Mouse (Mus musculus): ENCODE results near the gene Fam43a.

The Fam43a gene

GRCm38 (mm10) chr16:30599491-30600268 lies at the start of gene Fam43a:
TSS of gene Fam43a (plus strand) at chr16:30599723.
- DNase-seq (ENCODE audit: low spot score in 2 of 2): peak; percentile 82 to 90

DNA sequence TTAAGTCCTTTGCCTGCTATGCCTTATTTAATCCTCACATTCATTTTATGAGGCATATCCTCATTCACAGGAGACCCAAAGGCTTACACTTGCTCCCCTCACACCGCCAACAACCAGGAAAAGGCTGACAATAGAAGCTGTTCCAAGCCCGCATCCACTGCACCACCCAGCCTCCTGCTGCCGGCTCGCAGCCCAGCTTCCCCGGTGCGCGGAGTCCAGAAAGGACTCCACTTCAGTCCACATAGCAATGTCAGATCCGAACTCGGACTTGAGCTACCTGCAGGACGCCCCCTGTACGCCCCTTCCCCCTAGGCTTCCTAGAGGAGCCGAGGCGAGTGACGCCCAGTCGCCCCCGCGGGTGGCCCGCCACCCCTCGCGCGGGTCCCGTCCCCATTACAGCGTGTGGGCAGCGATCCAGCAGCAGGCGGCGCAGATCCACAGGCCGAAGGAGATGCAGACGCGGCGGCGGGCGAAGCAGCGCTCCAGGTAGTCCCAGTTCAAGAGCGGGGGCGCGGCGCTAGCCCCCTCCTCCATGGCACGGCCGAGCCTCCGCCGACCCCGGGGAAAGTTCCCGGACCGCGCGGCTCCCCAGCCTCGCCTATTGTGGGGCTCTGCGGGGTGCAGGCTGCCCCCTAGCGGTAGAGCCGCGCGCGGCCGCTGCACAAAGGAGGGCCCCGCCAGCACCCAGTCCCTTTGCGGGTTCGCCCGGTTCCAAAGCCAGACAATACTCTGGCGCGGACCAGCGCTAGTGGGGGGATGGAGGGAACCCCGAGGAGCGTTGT lies 49.4 kb upstream of the Fam43a start:
- DNase-seq (ENCODE audit: low spot score in 2 of 2): peak; percentile 48 to 63

- no peak for DNase-seq (ENCODE audit: low spot score in 2 of 2)
Measured at GRCm38 (mm10) chr16:30550748-30551192, 48.8 kb upstream of the Fam43a start, which contains the start of gene Tmem44. TSS of gene Tmem44 (minus strand) at chr16:30550842.

GRCm38 (mm10) chr16:30552621-30553338 lies 46.7 kb upstream of the Fam43a start:
- no peak for DNase-seq (ENCODE audit: low spot score in 2 of 2)

GRCm38 (mm10) chr16:30554109-30554508 lies 45.4 kb upstream of the Fam43a start:
- DNase-seq (ENCODE audit: low spot score in 2 of 2): no peak

DNA sequence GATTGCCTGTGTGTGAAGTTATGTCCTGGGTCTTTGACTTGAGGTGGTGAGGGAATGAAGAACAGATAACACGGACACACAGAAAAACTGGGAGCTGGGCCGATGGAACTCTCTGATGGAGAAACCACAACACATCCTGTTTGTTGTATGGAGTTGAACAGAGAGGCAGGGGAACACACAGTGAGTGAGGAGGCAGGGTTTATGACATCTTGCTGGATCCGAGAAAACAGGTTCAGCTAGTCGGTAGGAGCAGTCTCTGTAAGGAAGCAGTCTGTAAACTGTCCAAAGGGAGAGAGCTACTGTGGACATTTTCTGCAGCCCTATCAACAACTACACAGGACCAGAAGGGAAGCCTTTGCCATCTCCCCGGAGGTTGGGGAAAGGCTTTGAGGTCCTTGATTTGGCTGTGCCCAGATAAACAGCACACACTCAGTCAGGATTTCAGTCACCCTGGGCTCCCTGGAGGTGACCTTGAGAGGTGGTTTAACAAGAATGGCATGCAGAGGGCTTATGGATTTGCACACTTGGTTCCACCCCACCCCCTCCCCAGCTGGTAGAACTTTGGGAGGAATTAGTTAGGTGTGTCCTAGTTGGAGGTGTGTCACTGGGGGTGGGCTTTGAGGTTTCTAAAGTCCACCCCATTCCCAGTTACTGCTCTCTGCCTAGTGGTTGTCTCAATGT lies 40.1 kb upstream of the Fam43a start:
- DNase-seq (ENCODE audit: low spot score in 2 of 2): no peak

GRCm38 (mm10) chr16:30560601-30561000 lies 38.9 kb upstream of the Fam43a start:
- no peak for DNase-seq (ENCODE audit: low spot score in 2 of 2)

DNA sequence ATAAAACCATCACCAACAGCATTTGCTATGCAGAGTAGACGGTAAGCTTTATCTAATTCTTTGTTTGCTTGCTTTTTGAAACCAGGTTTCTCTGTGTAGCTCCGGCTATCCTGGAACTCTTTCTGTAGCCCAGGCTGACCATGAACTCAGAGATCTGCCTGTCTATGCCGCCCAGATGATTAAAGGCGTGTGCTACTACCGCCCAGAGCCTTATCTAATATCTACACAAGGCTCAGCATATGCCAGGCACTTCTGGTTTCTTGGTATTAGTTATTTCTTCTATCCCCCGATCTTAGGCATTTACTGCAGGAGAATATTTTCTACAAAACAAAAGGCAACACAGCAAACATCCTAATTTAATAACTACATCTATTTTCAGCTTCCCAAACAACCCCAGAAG lies 33.9 kb upstream of the Fam43a start:
- DNase-seq (ENCODE audit: low spot score in 2 of 2): no peak

DNA sequence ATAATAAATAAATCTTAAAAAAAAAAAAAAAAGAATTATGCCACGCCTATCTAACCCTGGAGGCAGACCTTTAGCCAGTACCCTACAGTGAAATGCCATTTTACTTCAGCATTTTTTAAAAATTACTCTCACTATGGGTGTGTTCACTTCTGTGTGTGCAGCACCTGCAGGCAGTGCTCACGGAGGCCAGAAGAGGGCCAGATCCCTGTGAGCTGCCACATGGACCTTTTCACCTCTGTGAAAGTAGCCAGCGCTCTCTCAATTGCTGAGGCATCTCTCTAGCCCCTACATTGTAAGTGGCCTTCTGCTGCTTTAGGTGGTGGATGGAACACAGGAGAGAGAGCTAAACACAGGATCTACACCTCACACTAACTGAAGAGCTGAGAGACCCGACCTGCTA lies 29.4 kb upstream of the Fam43a start:
- no peak for DNase-seq (ENCODE audit: low spot score in 2 of 2)

DNA sequence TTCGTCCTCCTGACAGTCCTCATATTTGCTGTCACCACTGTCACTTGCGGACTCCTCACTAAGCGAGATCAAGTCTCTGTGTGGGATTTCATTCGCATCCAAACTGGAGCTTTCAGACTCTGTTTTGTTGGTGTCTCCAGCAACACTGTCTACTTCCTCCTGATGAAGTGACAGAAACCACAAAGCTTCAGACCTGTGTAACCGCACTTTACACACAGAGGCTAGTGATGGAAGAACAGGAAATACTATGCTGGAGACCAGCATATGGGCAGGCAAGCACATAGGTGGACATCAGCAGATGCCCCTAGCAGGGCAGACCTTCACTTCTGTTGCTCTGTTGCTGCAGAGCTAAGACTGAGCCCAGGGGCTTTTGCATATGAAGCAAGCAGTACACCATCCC lies 28.1 kb upstream of the Fam43a start:
- no peak for DNase-seq (ENCODE audit: low spot score in 2 of 2)

DNA sequence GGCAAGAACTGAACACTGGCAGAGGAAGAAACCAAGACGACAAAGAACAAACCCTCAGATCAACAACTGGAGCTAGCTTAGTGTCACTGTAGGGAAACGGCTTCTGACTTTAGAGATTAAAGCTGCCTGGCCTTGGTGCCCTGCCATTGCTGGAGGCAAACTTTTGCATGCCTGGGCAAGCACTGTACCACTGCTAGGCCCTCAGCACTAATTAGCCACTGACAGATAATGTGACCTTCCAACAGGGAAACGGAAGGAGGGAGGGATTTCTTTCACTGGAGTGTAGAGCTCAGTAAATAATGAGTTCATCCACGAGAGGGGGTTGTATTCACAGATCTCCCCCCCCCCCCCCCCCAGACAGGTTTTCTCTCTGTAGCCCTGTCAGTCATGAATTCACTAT lies 27.3 kb upstream of the Fam43a start:
- DNase-seq (ENCODE audit: low spot score in 2 of 2): no peak

GRCm38 (mm10) chr16:30575815-30576214 lies 23.7 kb upstream of the Fam43a start:
- DNase-seq (ENCODE audit: low spot score in 2 of 2): no peak

DNA sequence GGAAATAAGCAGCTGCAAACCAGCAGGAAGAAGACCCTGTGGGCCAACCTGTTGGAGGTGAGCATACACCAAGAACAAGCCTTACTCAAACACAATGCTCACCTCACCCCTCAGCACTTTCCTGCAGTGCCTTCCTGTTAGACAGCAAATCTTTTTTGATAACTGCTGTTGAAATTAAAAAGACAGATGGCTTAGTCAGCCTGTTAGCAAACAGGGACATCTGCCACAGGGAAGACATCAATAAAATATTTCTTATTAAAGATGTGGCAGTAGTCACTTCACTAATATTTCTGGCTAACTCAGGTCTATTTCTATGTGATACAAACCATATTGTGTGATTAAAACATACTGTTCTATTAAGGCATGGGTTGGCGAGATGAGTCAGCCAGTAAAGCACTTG lies 23.1 kb upstream of the Fam43a start:
- DNase-seq (ENCODE audit: low spot score in 2 of 2): no peak

DNA sequence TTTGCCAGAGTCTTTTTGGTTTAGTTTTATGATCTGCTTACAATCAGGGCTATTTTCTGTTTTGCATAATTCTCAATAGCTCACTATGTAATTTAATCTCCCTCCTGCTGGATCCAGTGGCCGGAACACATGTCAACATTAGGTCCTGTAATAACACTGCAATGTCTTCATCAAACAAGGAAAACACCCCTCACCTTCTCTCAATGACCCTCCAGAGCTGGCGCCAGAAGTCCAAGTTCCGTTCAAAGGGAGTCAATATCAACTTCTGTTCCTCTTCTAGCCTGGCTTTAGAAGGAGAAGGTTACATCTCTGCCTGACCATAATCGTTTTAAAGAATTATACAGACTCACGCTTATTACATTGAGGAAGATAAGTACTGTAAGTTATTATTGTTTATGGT lies 18.8 kb upstream of the Fam43a start:
- DNase-seq (ENCODE audit: low spot score in 2 of 2): no peak

- DNase-seq (ENCODE audit: low spot score in 2 of 2): no peak
Measured at GRCm38 (mm10) chr16:30586935-30587493, 12.5 kb upstream of the Fam43a start.

- peak; percentile 87 to 88 for DNase-seq (ENCODE audit: low spot score in 2 of 2)
Measured at GRCm38 (mm10) chr16:30587494-30588327, 11.8 kb upstream of the Fam43a start, which contains the start of gene Lsg1. TSS of gene Lsg1 (minus strand) at chr16:30587592.

- no peak for DNase-seq (ENCODE audit: low spot score in 2 of 2)
Measured at GRCm38 (mm10) chr16:30590264-30591209, 9.0 kb upstream of the Fam43a start.

DNA sequence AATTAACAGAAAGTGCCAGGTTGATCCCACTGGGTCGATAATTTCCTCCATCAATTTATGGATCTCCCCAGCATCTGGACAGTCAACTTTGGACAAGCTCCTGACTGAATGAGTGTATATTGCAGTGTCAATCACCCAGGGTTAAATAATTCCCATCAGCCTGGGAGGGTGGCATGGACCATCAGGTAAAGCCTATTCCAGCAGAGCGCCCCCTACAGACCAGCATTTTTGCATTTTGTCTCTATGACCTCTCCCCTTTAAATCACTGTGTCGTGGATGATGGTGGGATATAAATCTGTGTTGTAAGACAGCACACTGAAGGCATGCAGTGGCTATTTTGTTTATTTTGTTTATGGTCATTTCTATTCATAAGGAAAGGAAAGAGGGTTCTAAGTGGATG lies 7.5 kb upstream of the Fam43a start:
- no peak for DNase-seq (ENCODE audit: low spot score in 2 of 2)

DNA sequence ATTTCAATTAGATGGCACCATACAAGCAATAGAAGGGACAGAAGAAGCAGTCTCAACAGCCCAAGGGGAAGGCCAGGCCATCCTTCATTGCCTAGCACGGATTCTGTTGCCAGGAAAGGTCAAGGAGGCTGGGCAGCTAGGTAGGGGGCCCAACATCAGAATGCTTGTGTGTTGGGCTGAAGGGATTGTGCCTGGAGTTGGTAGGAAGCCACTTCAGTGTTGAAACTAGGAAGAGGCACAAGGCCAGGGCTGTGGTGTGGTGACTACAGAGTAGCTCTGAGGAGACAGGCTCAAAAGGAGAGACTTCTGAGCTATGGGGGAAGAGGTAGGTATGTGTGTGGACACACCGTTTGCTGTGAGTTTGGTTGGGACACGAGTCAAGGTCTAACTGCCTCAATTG lies 4.2 kb upstream of the Fam43a start:
- no peak for DNase-seq (ENCODE audit: low spot score in 2 of 2)
